Comparison of ENCODE assay signal across 8 mouse cellular contexts in genomic region chr2:90782458-90782857, GRCm38 (mm10). TPM values are rescaled to one million over a fixed set of nuclear protein-coding genes. Genes with fewer than 3 reads are reported as not detected.
DNase-seq lines count a peak whose midpoint lies in the region; ATAC-seq and TF ChIP-seq lines count a peak whose summit lies in the region.

Agbl2 (plus strand) TSS chr2:90782727.

- peaks cover 8% of the 10 kb centered on the region for H3K36me3 ChIP-seq in kidney, adult 2 months (ENCODE audit: control insufficient read depth, insufficient read depth, low read length)
- peaks cover 38% of the 10 kb centered on the region for H3K36me3 ChIP-seq in kidney, embryonic 15.5 days

- WGBS in kidney, adult 2 months = 10% methylated on average over 11 of the region's 11 CpGs
- 3% methylated on average over 11 of the region's 11 CpGs for WGBS in kidney, embryonic 15.5 days

- H3K27ac ChIP-seq in kidney, adult 2 months (ENCODE audit: insufficient read depth, low read depth, low read length) = no peak within 1 kb of the TSS
- peak within 1 kb of the TSS; percentile 37; the same call in 1 of the 2 replicates for H3K27ac ChIP-seq in kidney, embryonic 15.5 days

- DNase-seq in kidney, adult 2 months = no peak
- DNase-seq in kidney, adult 11 months = no peak
- DNase-seq in cerebellum, adult 9-10 months = peak; percentile 37
- DNase-seq in lung, postnatal 25 days (ENCODE audit: low spot score) = peak; percentile 12
- peak; percentile 6 for DNase-seq in thymus, postnatal 0 days (ENCODE audit: low spot score)
- no peak for DNase-seq in layer of hippocampus, adult 9-10 months (ENCODE audit: low spot score)

- H3K9me3 ChIP-seq in kidney, embryonic 15.5 days (replicated peaks) = no peaks in the 10 kb centered on the region

- peak within 1 kb of the TSS; percentile 52 for H3K4me3 ChIP-seq in kidney, adult 2 months (ENCODE audit: insufficient read depth, low read depth, low read length)
- H3K4me3 ChIP-seq in kidney, embryonic 15.5 days (replicated peaks) = peak within 1 kb of the TSS; percentile 51

- H3K4me2 ChIP-seq in kidney, embryonic 15.5 days = peak within 1 kb of the TSS; percentile 83

- no peak for TF ChIP-seq POLR2A in kidney, adult 2 months (IDR thresholded peaks at IDR 0.05; ENCODE audit: low read depth, low read length)

- peak; percentile 40 for ATAC-seq in granulocyte monocyte progenitor cell, adult 5-6 weeks (replicated peaks; ENCODE audit: poor library complexity, severe bottlenecking)
- ATAC-seq in kidney, embryonic 15.5 days (replicated peaks; ENCODE audit: low FRiP score) = peak; percentile 80

- H3K9ac ChIP-seq in kidney, embryonic 15.5 days = peak within 1 kb of the TSS; percentile 37

- TF ChIP-seq CTCF in kidney, adult 2 months (conservative IDR thresholded peaks at IDR 0.05; ENCODE audit: insufficient read depth, insufficient read length, low read depth, low read length) = no peak

- no peaks in the 10 kb centered on the region for H3K27me3 ChIP-seq in kidney, adult 2 months (replicated peaks; ENCODE audit: control insufficient read depth, insufficient read depth, low read length)
- peaks cover 8% of the 10 kb centered on the region; the same call in 1 of the 2 replicates for H3K27me3 ChIP-seq in kidney, embryonic 15.5 days

- H3K4me1 ChIP-seq in kidney, adult 2 months (ENCODE audit: control insufficient read depth, insufficient read depth, low read length) = no peaks in the 10 kb centered on the region
- peaks cover 16% of the 10 kb centered on the region for H3K4me1 ChIP-seq in kidney, embryonic 15.5 days

RNA-seq across cellular contexts. Expression of gene Agbl2, which starts in this region (rescaled TPM):
- polyA plus RNA-seq in kidney, adult 2 months (2012; rRNA removed) = 0.56 and 0.65 TPM in 2 replicates
- not detected in 2 replicates for total RNA-seq in granulocyte monocyte progenitor cell, adult 5-6 weeks (2014; fragmentation: Nextera tagmentation)
- not detected in 2 replicates for total RNA-seq in granulocyte monocyte progenitor cell, adult 5-6 weeks (2017)
- polyA plus RNA-seq in kidney, embryonic 15.5 days (2015; fragmentation: Nextera tagmentation; extraction: Ambion mirVana) = 0.76 and 0.84 TPM in 2 replicates
- 0.19 and 0.26 TPM in 2 replicates for polyA plus RNA-seq in thymus, postnatal 0 days (2015; fragmentation: Nextera tagmentation; extraction: Ambion mirVana)

Comparison
In these comparisons a context has a peak if more than half of its experiments do, and no peak if none do; other contexts are left out.
1. Peak in ATAC-seq in granulocyte monocyte progenitor cell, adult 5-6 weeks; RNA of the gene not detected or under 1 TPM.
2. Peak in ATAC-seq, H3K4me3 ChIP-seq, H3K27ac ChIP-seq, H3K9ac ChIP-seq and H3K4me2 ChIP-seq in kidney, embryonic 15.5 days; RNA of the gene not detected or under 1 TPM.
3. Peak in DNase-seq in thymus, postnatal 0 days; RNA of the gene not detected or under 1 TPM.
4. DNase-seq: peak in cerebellum, adult 9-10 months (single experiment) and lung, postnatal 25 days (single experiment); none in kidney, adult 2 months (single experiment), kidney, adult 11 months (single experiment) and layer of hippocampus, adult 9-10 months (single experiment).